Mouse (Mus musculus) stomach, postnatal 0 days (tissue): Measurements from ENCODE around the gene Abca13. TPM values are rescaled to one million over a fixed set of nuclear protein-coding genes. Genes with fewer than 3 reads are reported as not detected.

Source experiments
- ATAC-seq: fragments of 200-750 bp; cut with Nextera tagmentation; 2 replicates; pipeline ENCODE4 v1.8.0; 2017; ENCODE audit not compliant: low FRiP score, low TSS enrichment
- DNase-seq: peaks from one replicate; pipeline ENCODE4 v3.0.0-alpha.2; 2016; ENCODE audit warnings: low spot score
- H3K27ac ChIP-seq: fragments of 300-500 bp; sonication (generic); replicated peaks from 2 replicates; pipeline ENCODE4 v1.5.1; 2014; ENCODE audit warnings: mild to moderate bottlenecking, control low read depth
- H3K27me3 ChIP-seq: fragments of 300-500 bp; sonication (generic); 2 replicates; pipeline ENCODE4 v1.6.1; 2014; ENCODE audit warnings: low read length; ENCODE audit not compliant: control insufficient read depth, insufficient read depth
- H3K36me3 ChIP-seq: fragments of 300-500 bp; sonication (generic); 2 replicates; pipeline ENCODE4 v1.6.1; 2014; ENCODE audit warnings: low read length, mixed read lengths; ENCODE audit not compliant: control insufficient read depth, insufficient read depth
- H3K4me1 ChIP-seq: fragments of 300-500 bp; sonication (generic); replicated peaks from 2 replicates; pipeline ENCODE4 v1.6.1; 2014; ENCODE audit warnings: antibody characterized with exemption; ENCODE audit not compliant: control insufficient read depth, insufficient read depth
- H3K4me2 ChIP-seq: fragments of 300-500 bp; sonication (generic); replicated peaks from 2 replicates; pipeline ENCODE4 v1.6.1; 2014; ENCODE audit warnings: low read depth, mild to moderate bottlenecking, control low read depth, moderate library complexity
- H3K4me3 ChIP-seq: fragments of 300-500 bp; sonication (generic); 2 replicates; pipeline ENCODE4 v1.5.1; 2014; ENCODE audit warnings: low read depth, low read length, control low read depth
- H3K9ac ChIP-seq: fragments of 300-500 bp; sonication (generic); 2 replicates; pipeline ENCODE4 v1.6.1; 2014; ENCODE audit warnings: mild to moderate bottlenecking, low read length, control low read depth, mixed read lengths
- H3K9me3 ChIP-seq: fragments of 300-500 bp; sonication (generic); 2 replicates; pipeline ENCODE4 v1.6.1; 2016; ENCODE audit warnings: low read length; ENCODE audit not compliant: control insufficient read depth
- CTCF ChIP-seq: IDR thresholded peaks from 2 replicates; pipeline ENCODE4 v1.5.1; 2016; ENCODE audit warnings: antibody characterized with exemption, low read depth, mild to moderate bottlenecking, moderate library complexity
- EP300 ChIP-seq: optimal IDR thresholded peaks from 2 replicates; pipeline ENCODE3; 2016; ENCODE audit warnings: antibody characterized with exemption
- WGBS: fragments of 180-500 bp; shearing (Covaris S2); extraction: QIAGEN DNeasy Blood & Tissue Kit; methylation state at CpG from one replicate; pipeline ENCODE4 v1.1.7; 2014; 5-methylcytosine and 5-hydroxymethylcytosine counted together
- polyA plus RNA-seq: library from polyadenylated mRNA; unstranded; fragments of >200 nt; fragmentation: Nextera tagmentation; extraction: Ambion mirVana; gene quantifications from 2 replicates; pipeline ENCODE4 v1.2.1, GENCODE M21; 2015

The Abca13 gene
- polyA plus RNA-seq, 1 experiment from 2014 or later, result 0.01 TPM

GRCm38 (mm10) chr11:9427411-9427810 is 235.7 kb downstream of the Abca13 start:
- Histone ChIP-seq H3K27me3 (no peaks in the 10 kb centered on the region), H3K4me2 (no peak overlapping the region), H3K9ac (no peak overlapping the region), H3K9me3 (no peaks in the 10 kb centered on the region), H3K4me1 (no peaks in the 10 kb centered on the region), H3K4me3 (no peak overlapping the region), H3K36me3 (no peaks in the 10 kb centered on the region), H3K27ac (no peak overlapping the region)
- ATAC-seq, result no peak
- no peak for TF ChIP-seq EP300
- TF ChIP-seq CTCF, result no peak
- no peak for DNase-seq
- 53% methylated on average over 3 of the region's 3 CpGs for WGBS

DNA sequence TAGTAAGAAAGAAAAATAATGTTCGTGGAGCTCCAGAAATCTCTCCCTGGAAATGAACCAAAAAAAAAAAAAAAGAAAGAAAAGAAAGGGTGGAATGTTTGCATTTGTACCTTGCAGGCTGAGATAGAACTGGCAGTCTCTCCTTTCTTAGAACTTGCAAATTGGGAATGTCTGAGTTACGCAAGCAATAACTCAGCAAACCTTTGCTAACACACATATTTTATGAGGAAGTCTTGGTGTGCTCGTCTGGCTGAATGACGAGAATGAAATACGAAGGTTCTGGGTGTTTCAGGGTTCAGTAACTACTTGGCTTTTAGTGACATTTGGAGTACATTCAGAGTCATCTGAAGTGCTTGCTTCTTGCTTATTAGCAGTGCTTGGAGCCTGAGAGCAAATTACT is 241.1 kb downstream of the Abca13 start:
- no peak overlapping the region for H3K9ac ChIP-seq
- DNase-seq (no peak), ATAC-seq (no peak)

DNA sequence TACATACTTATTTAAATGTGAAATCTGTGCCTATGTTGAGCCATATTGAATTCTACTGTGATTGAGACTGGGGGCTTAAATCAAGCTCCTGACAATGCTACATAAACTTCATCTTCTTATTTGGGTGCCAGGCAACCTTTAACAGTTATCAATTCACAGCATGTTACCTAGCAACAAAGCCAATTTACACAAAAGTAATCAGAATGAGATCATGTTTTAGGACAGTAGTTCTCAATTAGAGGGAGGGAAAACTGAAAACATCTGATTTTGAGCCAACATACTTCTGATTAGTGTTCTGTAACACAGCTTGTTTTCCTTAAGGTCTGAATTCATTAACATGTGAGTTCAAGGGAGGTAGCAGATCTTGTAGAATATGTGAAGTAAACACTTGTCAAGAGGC is 244.9 kb downstream of the Abca13 start:
- DNase-seq, result no peak
- H3K36me3 ChIP-seq, result no peaks in the 10 kb centered on the region
- no peak for ATAC-seq
- H3K4me3 ChIP-seq, result no peak overlapping the region
- no peak overlapping the region for H3K27ac ChIP-seq
- TF ChIP-seq CTCF (no peak), EP300 (no peak)
- no peaks in the 10 kb centered on the region for H3K4me1 ChIP-seq
- H3K27me3 ChIP-seq, result no peaks in the 10 kb centered on the region
- no peak overlapping the region for H3K9ac ChIP-seq
- H3K4me2 ChIP-seq, result no peak overlapping the region
- H3K9me3 ChIP-seq, result no peaks in the 10 kb centered on the region

More for the DNA sequence above, 241.1 kb downstream of the Abca13 start:
- Histone ChIP-seq H3K4me2 (no peak overlapping the region), H3K4me3 (no peak overlapping the region), H3K27ac (no peak overlapping the region), H3K36me3 (no peaks in the 10 kb centered on the region), H3K27me3 (no peaks in the 10 kb centered on the region), H3K4me1 (no peaks in the 10 kb centered on the region), H3K9me3 (no peaks in the 10 kb centered on the region)
- WGBS, result 28% methylated on average over 5 of the region's 5 CpGs
- TF ChIP-seq EP300, result no peak
- no peak for TF ChIP-seq CTCF

DNA sequence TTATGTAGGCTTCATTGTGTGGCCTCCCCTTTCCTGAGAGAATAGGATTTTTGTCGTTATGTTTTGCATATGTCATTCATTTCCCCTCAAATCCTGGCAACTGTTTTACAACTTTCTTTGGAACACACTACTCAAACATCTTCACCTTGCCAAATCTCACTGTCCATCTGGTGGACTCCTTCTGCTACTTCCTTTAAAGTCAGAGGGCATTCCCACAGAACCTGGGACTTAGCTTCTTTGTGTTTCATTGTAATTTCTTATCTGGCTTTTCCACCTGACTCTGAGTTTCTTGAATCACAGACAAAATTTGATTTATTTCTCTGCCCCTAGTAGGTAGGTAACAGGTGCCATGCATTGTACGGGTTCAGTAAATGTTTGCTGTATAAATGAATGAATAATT is 248.0 kb downstream of the Abca13 start:
- TF ChIP-seq EP300, result no peak
- no peak for TF ChIP-seq CTCF
- H3K4me1 ChIP-seq, result no peaks in the 10 kb centered on the region
- no peak overlapping the region for H3K27ac ChIP-seq
- no peak for ATAC-seq
- H3K4me2 ChIP-seq, result no peak overlapping the region
- no peak overlapping the region for H3K4me3 ChIP-seq
- no peaks in the 10 kb centered on the region for H3K36me3 ChIP-seq
- no peak overlapping the region for H3K9ac ChIP-seq
- no peaks in the 10 kb centered on the region for H3K9me3 ChIP-seq
- WGBS, result 57% methylated on average over 2 of the region's 2 CpGs
- DNase-seq, result no peak
- H3K27me3 ChIP-seq, result no peaks in the 10 kb centered on the region

- Histone ChIP-seq H3K9me3 (no peaks in the 10 kb centered on the region), H3K4me2 (no peak overlapping the region), H3K27me3 (no peaks in the 10 kb centered on the region), H3K36me3 (no peaks in the 10 kb centered on the region), H3K4me1 (no peaks in the 10 kb centered on the region), H3K4me3 (no peak overlapping the region), H3K9ac (no peak overlapping the region), H3K27ac (no peak overlapping the region)
- no peak for TF ChIP-seq EP300
- TF ChIP-seq CTCF, result no peak
- WGBS, result 41% methylated on average over 4 of the region's 4 CpGs
- ATAC-seq, result no peak
- DNase-seq, result no peak
These were observed 249.4 kb downstream of the Abca13 start for GRCm38 (mm10) chr11:9441192-9441591.

GRCm38 (mm10) chr11:9472400-9472799 is 280.7 kb downstream of the Abca13 start:
- Histone ChIP-seq H3K27me3 (no peaks in the 10 kb centered on the region), H3K36me3 (no peaks in the 10 kb centered on the region), H3K27ac (no peak overlapping the region), H3K4me1 (no peaks in the 10 kb centered on the region), H3K9me3 (no peaks in the 10 kb centered on the region), H3K4me2 (no peak overlapping the region), H3K4me3 (no peak overlapping the region), H3K9ac (no peak overlapping the region)
- 76% methylated on average over 1 of the region's 1 CpGs for WGBS
- TF ChIP-seq EP300 (no peak), CTCF (no peak)
- DNase-seq (no peak), ATAC-seq (no peak)
